Mouse (Mus musculus): ENCODE results near the gene Fam83g.

Fam83g gene

DNA sequence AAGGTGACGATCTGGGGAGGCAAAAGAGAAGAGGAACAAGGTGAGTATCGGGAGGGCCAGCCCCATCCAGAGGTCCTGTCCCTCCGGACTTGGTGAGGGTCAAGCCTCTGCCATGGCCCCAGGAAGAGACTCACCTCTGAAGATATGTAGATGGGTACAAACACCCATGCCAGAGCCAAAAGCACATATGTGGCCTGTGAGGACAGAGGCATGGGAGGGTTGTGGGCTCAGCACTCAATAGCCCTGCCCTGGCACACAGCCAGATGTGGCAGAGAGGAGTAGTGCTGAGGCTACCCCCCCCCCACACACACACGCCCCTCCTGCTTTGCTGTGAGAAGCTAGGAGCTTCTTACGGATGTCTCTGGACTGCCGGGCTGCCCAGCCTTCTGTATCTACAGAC lies 31.2 kb downstream of the Fam83g start:
- no peak for DNase-seq (ENCODE audit: low spot score in 2 of 2)

DNA sequence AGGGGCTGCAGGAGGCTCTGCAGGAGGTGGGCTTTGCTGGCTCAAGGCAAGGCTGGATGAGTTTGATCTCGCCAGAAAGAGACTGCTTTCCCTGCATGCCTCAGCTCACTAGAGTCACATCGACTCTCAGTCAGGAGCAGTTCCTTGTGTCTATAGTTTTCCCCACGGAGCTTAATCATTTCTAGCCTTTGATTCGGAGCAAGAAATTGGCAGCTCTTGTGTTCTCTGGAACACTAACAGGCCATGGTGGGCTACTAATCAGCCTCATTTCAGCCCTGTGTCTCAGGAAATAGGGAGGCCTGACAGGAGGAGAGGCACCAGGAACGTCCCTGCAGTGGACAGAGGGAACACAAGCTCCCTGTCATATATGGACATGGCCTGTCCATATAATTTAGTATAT lies 34.1 kb downstream of the Fam83g start:
- DNase-seq (ENCODE audit: low spot score in 2 of 2): no peak

DNA sequence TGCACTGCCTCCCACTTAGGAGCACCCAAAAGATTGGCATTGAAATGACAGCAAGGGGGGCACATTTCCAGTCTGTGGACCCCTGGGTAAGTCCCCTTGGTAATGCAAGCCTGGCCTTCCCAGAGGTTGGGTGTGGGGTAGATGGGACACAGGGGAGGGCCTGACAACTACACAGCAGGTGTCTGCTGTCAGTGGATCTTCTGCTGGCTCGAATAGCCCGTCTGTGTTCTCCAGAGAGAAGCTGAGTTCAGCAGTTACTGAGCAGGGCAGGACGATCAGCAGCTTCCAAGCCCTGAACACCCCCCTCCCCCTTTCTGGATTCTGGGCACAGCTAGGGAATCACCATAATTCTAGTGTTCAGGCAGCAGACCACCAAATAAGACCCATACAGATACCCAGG lies 35.5 kb downstream of the Fam83g start:
- no peak for DNase-seq (ENCODE audit: low spot score in 2 of 2)

DNA sequence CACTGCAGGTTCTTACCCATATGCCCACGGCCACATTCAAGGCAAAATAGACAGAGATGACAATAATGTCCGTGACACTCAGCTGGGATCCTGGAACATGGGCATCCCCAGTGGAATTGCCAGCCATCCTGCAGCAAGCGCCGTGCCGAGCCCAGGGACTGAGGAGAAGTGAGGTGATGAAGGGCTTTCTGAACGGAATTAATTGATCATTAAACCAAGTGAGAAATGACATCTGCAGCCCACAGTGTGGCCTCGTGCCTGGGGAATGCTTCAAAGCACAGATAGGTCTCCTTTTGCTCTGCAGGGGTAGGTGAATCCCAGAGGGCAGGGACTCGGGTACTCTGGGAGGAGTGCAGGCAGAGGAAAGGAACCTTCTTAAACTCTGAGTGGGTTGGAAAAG lies 35.9 kb downstream of the Fam83g start:
- no peak for DNase-seq (ENCODE audit: low spot score in 2 of 2)

DNA sequence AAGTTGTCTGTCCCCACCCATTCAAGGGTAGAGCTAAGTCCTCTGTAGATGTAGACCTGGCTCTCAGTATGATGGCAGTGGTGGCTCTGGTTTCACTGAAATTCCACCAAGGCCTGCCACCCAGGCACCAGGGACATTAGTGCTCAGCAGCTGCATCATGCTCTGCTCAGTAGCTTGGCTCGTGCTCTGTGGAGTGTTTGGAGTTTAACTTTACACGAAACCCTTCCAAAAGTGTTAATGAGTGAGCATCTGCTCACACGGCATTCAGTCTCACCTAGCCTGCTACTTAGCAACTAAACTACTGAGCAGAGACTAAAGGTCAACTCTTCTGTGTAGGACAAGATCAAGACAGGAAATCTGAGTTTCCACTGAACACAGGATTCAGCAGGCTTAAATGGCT lies 36.7 kb downstream of the Fam83g start, which contains the start of gene Slc5a10:
TSS of gene Slc5a10 (minus strand) at position 191 of the 400 bp plus-strand sequence.
- DNase-seq (ENCODE audit: low spot score in 2 of 2): no peak

DNA sequence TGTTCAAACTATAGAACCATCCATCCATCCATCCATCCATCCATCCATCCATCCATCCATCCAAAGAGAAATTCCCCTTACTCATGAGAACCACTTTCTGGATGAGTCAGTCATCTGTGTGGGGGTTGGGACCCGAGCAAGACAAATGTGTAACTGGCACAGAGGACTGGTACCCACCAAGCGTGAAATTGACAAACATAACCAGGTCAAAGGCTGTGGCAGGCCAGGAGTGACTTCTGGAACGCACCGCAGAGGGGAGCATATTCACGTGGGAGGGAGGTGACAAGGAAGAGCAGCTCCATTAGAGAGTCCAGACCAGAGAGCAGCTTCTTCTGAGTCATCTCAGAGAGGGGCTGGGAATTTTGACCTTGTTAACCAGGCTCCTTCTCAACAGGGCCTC lies 38.2 kb downstream of the Fam83g start:
- no peak for DNase-seq (ENCODE audit: low spot score in 2 of 2)

DNA sequence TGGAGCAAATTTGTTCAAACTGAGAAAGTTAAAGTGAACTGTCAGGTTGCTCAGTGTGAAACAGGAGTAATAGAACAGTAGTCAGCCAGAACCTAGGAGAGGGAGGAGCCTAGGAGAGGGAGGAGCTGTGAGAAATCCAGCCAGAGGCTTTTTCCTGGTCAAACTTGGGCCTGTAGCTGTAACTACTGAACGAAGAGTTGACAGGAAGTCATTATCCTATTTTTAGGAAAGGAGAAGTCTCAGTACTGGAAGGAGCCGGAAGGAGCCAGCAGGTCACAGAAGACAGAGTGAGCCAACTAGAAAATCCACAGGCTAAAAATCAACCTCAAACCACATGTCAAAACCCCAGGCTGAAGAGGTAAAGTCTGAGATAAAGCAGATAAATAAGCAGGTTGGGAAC lies 44.1 kb downstream of the Fam83g start:
- no peak for DNase-seq (ENCODE audit: low spot score in 2 of 2)

DNA sequence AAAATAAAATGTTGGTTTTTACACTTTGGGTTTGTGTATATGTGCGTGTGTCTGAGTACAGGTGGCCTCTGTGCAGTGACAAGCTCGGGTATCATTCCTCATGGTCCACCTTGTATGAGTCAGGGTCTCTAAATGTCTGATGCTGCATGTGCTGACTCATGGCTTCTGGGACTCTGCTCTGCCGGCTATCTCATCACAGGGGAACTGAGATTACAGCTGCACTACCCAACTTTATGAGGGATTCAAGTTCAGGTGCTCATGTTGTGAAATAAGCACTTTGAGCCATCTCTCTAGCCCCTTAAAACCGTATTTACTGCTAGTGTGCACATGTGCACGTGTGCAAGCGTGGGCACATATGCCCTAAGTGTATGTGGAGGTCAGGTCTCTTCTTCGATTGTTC lies 48.8 kb downstream of the Fam83g start:
- no peak for DNase-seq (ENCODE audit: low spot score in 2 of 2)

DNA sequence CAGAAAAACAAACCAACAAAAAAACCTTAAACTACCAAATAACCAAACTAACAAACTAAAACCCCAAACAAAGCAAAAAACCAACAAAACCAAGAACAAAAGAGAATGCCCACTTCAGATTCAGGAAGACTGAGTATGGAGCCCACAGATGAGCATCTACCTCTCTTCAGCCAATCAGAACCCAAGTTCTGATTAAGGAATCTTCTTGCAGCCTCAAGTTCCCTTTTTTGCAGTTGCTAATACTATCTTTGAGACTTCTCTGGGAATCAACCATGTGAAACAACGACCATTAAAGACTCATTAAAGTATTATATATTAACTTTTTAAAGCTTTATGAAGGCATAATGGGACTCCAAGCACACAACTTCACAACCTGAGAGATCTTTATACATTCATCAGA lies 53.4 kb downstream of the Fam83g start:
- no peak for DNase-seq (ENCODE audit: low spot score in 2 of 2)

DNA sequence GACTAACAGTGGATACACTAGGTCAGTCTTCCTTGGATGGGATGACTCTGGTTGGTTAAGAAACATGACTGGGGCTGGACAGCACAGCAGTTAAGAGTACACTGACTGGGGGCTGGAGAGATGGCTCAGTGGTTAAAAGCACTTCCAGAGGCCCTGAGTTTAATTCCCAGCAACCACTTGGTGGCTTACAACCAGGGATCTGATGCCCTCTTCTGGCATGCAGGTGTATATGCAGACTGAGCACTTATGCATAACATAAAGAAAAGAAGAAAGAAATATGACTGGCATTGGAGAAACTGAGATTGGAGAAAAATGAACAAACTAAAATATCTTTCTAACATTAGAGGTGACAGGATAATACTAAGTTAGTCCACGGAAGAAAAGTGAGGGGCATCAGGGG lies 56.6 kb downstream of the Fam83g start:
- DNase-seq (ENCODE audit: low spot score in 2 of 2): no peak

DNA sequence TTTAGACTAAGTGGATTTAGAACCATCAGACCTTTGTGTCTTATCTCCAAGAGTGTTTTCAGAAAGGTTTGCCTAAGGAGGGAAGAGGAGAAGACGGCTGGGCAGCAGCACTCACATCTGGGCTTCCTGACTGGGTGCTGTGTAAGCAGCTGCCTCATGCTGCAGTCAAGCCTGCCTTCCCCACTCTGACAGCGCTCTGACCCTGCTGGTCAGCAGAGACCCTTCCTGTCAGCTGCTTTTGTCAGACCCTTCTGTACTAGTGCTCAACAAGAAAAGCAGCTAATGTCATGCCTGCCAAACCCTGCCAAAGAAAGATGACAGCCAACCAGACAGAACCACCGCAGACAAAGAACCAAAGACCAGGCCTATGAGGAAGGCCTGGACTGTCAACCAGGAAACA lies 59.9 kb downstream of the Fam83g start:
- no peak for DNase-seq (ENCODE audit: low spot score in 2 of 2)

DNA sequence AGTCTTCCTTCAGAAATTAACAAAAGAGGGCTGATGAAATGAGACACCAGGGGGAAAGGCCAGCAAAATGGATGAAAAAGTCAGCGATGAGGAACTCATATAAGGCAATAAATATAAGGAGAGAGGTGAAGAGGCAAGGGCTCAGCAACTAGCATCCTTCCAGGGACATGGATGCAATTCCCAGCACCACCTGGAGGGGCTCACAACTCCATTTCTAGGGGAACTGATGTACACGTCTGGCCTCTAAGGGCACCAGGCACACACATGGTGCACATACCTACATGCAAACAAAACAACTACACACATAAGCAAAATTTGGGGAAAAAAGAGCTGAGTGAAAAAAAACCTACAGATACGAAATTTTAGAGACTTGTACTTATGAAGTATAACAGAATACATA lies 60.6 kb downstream of the Fam83g start:
- DNase-seq (ENCODE audit: low spot score in 2 of 2): no peak

DNA sequence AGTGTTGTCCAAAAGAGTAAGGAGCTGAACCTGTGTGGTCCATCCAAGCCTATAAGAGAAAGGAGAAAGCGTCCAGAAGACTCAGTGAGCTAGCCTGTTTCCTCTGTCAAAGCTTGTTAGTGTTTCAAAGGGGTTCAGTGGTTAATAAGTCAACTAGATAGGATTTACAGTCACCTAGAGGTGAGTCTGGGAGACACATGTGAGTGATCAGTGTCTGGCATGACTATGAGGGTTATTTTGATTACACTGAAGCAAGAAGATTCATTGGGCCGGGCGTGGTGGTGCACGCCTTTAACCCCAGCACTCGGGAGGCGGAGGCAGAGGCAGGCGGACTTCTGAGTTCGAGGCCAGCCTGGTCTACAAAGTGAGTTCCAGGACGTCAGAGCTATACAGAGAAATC lies 61.9 kb downstream of the Fam83g start:
- DNase-seq (ENCODE audit: low spot score in 2 of 2): no peak

DNA sequence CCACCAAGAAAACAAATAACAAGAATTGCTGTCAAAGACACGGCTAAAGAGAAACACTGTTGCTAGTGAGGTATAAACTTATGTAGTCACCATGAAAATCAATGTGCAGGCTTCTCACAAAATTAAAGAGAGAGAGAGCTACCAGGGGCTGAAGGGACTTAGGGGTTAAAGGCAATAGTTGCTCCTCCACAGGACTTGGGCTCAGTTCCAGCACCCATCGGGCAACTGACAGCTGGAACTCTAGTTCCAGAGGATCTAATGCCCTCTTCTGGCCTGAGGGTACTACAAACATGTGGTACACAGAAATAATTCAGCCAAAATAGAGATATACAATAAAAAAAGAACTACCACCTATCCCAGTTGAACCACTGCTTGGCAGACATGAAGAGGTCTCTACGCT lies 63.3 kb downstream of the Fam83g start:
- DNase-seq (ENCODE audit: low spot score in 2 of 2): no peak

DNA sequence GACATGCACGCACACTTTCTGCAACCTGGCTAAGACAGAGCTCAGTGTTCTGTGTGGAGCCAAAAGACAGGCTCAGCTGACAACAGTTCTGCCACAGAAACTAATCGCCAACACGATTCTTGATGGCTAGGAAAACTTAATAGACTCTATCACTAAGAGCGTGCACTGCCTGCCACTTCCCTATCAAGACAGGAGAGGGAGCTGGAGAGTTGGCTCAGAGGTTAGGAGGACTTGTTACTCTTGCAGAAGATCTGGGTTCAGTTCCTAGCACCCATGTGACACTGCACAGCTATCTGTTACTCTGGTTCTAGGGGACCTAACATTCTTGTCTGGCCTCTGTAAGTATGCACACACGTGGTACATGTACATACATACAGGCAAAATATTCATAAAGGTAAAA lies 67.7 kb downstream of the Fam83g start:
- DNase-seq (ENCODE audit: low spot score in 2 of 2): no peak

DNA sequence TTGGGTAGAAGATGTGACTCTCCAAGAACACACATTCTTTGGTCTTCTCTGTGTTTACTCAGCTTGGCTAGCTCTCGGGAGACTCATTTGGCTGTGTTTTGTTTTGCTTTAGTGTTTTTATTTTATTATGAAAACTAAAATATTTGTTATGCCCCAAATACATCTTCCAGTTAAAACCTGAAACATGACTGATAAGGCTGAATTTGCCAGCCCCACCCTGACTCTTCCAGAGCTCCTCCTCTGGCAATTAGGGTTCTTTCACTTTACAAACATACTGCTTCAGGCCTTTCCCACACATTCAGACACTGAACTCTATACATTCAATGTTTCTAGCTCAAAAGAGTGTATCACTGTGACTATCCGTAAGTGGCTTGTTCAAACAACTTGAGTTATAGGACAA lies 73.3 kb downstream of the Fam83g start:
- DNase-seq (ENCODE audit: low spot score in 2 of 2): no peak
